Mouse (Mus musculus): Measurements from ENCODE around the gene Dnase2a. TPM values are rescaled to one million over a fixed set of nuclear protein-coding genes. Genes with fewer than 3 reads are reported as not detected.

Gene Dnase2a
- total and polyA plus RNA-seq, 3 experiments, result 10.9 to 17.5 (median 13.3) TPM

DNA sequence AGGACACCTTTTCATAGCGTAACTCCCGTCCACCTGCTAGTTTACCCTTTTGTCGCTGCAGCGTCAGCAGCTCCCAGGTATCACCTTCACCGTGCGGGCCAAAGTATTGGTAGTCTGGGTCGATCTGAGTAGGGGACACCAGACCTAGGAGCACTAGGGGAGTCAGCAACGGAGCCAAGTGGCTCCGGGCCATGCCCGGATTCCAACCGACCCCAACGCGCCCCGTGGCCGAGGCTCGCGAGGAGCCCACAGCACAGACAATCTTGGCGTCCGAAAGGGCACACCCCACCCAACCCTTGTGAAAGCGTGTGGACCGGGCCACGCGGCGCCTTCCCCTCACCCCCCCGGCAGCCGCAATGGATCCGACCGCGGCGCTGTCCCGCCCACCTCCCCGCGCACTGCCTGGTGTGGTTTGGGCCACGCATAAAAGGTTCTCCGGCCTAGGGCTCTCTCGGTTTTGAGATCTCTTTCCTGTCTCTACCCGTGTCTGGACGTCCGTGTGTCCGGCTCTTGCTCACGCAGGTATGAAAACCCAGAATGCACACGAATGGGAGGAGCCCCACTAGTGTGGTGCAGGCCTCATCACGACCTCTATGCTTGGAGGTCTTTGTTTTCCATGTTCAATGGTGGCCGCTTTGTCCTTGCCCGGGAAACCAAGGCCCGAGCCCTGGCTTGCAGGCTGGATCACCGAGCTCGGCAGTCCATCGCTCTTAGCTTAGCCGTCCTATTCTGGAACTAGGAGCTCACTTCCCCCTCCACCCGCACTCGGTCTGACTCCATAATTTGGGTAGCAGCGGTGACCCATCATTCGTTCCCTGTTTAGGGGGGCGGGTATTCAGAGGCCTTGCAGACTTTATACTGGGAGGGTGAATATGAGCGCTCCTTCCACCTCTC, 61.1 kb downstream of the Dnase2a start, which contains the start of the genes Gm49661, Prdx2 and Rnaseh2a:
Gene Gm49661 (minus strand): TSS at position 193 of the 894 bp plus-strand sequence.
Gene Prdx2 (plus strand): TSS at position 347 of the 894 bp plus-strand sequence.
Gene Rnaseh2a (minus strand): TSS at position 527 of the 894 bp plus-strand sequence.
- peak; percentile 89 for DNase-seq

DNA sequence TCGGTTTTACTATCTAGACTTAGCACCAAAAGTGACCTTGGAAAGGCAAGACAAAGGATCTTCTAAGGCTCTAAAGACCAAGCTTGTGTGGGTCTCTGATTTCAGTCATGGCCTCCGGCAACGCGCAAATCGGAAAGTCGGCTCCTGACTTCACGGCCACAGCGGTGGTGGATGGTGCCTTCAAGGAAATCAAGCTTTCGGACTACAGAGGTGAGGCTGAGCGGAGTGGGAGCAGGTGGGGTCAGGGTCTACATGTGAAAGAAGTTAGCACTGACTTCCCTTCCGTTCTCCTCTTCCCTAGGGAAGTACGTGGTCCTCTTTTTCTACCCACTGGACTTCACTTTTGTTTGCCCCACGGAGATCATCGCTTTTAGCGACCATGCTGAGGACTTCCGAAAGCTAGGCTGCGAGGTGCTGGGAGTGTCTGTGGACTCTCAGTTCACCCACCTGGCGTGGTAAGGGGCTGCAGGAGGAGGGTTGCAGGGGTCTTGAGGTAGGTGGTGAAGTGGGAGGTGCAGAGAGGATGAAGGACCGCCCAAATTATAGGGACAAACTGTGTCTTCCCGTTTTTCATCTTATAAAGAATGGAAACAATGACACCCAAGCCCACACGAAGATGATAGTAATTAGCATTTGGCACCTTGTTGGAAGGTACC, 61.9 kb downstream of the Dnase2a start:
- no peak for DNase-seq

DNA sequence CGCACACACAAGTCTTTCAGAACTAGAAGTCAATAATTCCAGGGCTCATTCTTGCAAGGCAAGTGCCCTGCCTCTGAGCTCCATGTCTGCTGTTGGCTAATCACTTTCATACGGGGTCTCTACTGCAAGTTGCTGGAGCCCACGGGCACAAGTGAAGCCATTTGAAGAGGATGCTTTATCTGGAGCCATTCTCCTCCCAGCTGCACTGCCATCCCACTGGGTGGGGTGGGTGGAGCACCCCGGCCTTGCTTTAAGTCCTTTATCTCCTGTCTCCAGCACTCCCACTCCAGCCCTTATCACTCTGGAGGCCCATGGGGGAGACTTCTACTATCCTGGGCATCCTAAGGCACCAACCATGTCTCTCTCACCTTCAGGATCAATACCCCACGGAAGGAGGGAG, 62.6 kb downstream of the Dnase2a start:
- DNase-seq, result no peak

Small RNA genes within 50 kb of the gene (microRNA-seq; reads per million reads assigned to microRNA genes)
- gene Gm24197 (0 reads per million in 2 experiments), gene Mir7069 (4.8 to 6.6 reads per million in 2 experiments)

Other genes with a start within 250 kb of the Dnase2a start
Only the 30 nearest of the 33 such genes appear.
- 10 to 100 TPM; 78.4 to 80.7 TPM for gene Nacc1, start 220.7 kb upstream of the Dnase2a start, total RNA-seq (2021)
- gene Nacc1, start 220.7 kb upstream of the Dnase2a start, polyA plus RNA-seq (2012; rRNA removed), result 98.7 and 120 TPM in 2 replicates
- 1 to 10 TPM; 2.7 to 4.4 TPM for gene Lyl1, start 207.1 kb upstream of the Dnase2a start, total RNA-seq (2021)
- 8.2 and 10.9 TPM in 2 replicates for gene Lyl1, start 207.1 kb upstream of the Dnase2a start, polyA plus RNA-seq (2012; rRNA removed)
- gene G430095P16Rik, start 185.6 kb upstream of the Dnase2a start, total RNA-seq (2021), result under 1 TPM in 1 of 2 experiments, not detected in 1; 0.59 TPM
- gene G430095P16Rik, start 185.6 kb upstream of the Dnase2a start, polyA plus RNA-seq (2012; rRNA removed), result 0.26 and 0.76 TPM in 2 replicates
- 100 to 1,000 TPM in 1 of 2 experiments, 10 to 100 TPM in 1; 91.3 to 113 TPM for gene Nfix, start 108.2 kb upstream of the Dnase2a start, total RNA-seq (2021)
- gene Nfix, start 108.2 kb upstream of the Dnase2a start, polyA plus RNA-seq (2012; rRNA removed), result 47.0 and 59.9 TPM in 2 replicates
- 10 to 100 TPM; 11.5 to 12.2 TPM for gene Dand5, start 85.7 kb upstream of the Dnase2a start, total RNA-seq (2021)
- 5.1 and 7.0 TPM in 2 replicates for gene Dand5, start 85.7 kb upstream of the Dnase2a start, polyA plus RNA-seq (2012; rRNA removed)
- gene Gadd45gip1, start 77.0 kb upstream of the Dnase2a start, total RNA-seq (2021), result 10 to 100 TPM; 72.6 to 74.9 TPM
- 141 and 196 TPM in 2 replicates for gene Gadd45gip1, start 77.0 kb upstream of the Dnase2a start, polyA plus RNA-seq (2012; rRNA removed)
- gene Rad23a, start 67.9 kb upstream of the Dnase2a start, total RNA-seq (2021), result 100 to 1,000 TPM; 122 to 141 TPM
- gene Rad23a, start 67.9 kb upstream of the Dnase2a start, polyA plus RNA-seq (2012; rRNA removed), result 128 and 131 TPM in 2 replicates
- 100 to 1,000 TPM; 684 to 730 TPM for gene Calr, start 61.6 kb upstream of the Dnase2a start, total RNA-seq (2021)
- gene Calr, start 61.6 kb upstream of the Dnase2a start, polyA plus RNA-seq (2012; rRNA removed), result 88.2 and 91.2 TPM in 2 replicates
- gene Farsa, start 51.6 kb upstream of the Dnase2a start, total RNA-seq (2021), result 10 to 100 TPM; 61.6 to 69.3 TPM
- 45.3 and 51.4 TPM in 2 replicates for gene Farsa, start 51.6 kb upstream of the Dnase2a start, polyA plus RNA-seq (2012; rRNA removed)
- gene Syce2, start 36.4 kb upstream of the Dnase2a start, total RNA-seq (2021), result 1 to 10 TPM; 8.0 to 8.7 TPM
- gene Syce2, start 36.4 kb upstream of the Dnase2a start, polyA plus RNA-seq (2012; rRNA removed), result 0.80 and 2.1 TPM in 2 replicates
- 10 to 100 TPM; 50.1 to 59.0 TPM for gene Gcdh, start 14.6 kb upstream of the Dnase2a start, total RNA-seq (2021)
- gene Gcdh, start 14.6 kb upstream of the Dnase2a start, polyA plus RNA-seq (2012; rRNA removed), result 652 and 657 TPM in 2 replicates
- under 1 TPM; 0.17 to 0.23 TPM for gene Klf1, start 6.6 kb upstream of the Dnase2a start, total RNA-seq (2021)
- 0.41 and 0.61 TPM in 2 replicates for gene Klf1, start 6.6 kb upstream of the Dnase2a start, polyA plus RNA-seq (2012; rRNA removed)
- gene Mast1, start 28.8 kb downstream of the Dnase2a start, total RNA-seq (2021), result 1 to 10 TPM; 1.5 to 2.8 TPM
- 3.7 and 4.4 TPM in 2 replicates for gene Mast1, start 28.8 kb downstream of the Dnase2a start, polyA plus RNA-seq (2012; rRNA removed)
- not detected for gene Rtbdn, start 38.4 kb downstream of the Dnase2a start, total RNA-seq (2021)
- gene Rtbdn, start 38.4 kb downstream of the Dnase2a start, polyA plus RNA-seq (2012; rRNA removed), result 0.25 and 0.34 TPM in 2 replicates
- gene Gm49661, start 60.9 kb downstream of the Dnase2a start, total RNA-seq (2021), result 1 to 10 TPM; 2.1 to 2.4 TPM
- 2.1 TPM in 1 of 2 replicates, not detected in the other for gene Gm49661, start 60.9 kb downstream of the Dnase2a start, polyA plus RNA-seq (2012; rRNA removed)
- gene Prdx2, start 61.0 kb downstream of the Dnase2a start, total RNA-seq (2021), result 100 to 1,000 TPM; 671 to 700 TPM
- 181 and 240 TPM in 2 replicates for gene Prdx2, start 61.0 kb downstream of the Dnase2a start, polyA plus RNA-seq (2012; rRNA removed)
- 100 to 1,000 TPM in 1 of 2 experiments, 10 to 100 TPM in 1; 87.7 to 112 TPM for gene Rnaseh2a, start 61.2 kb downstream of the Dnase2a start, total RNA-seq (2021)
- gene Rnaseh2a, start 61.2 kb downstream of the Dnase2a start, polyA plus RNA-seq (2012; rRNA removed), result 61.7 and 76.6 TPM in 2 replicates
- 10 to 100 TPM; 37.0 to 90.7 TPM for gene Junb, start 70.2 kb downstream of the Dnase2a start, total RNA-seq (2021)
- 78.9 and 91.4 TPM in 2 replicates for gene Junb, start 70.2 kb downstream of the Dnase2a start, polyA plus RNA-seq (2012; rRNA removed)
- 1 to 10 TPM; 6.1 to 6.2 TPM for gene Hook2, start 82.0 kb downstream of the Dnase2a start, total RNA-seq (2021)
- gene Hook2, start 82.0 kb downstream of the Dnase2a start, polyA plus RNA-seq (2012; rRNA removed), result 6.5 and 6.7 TPM in 2 replicates
- not detected for gene Best2, start 106.0 kb downstream of the Dnase2a start, total RNA-seq (2021)
- gene Best2, start 106.0 kb downstream of the Dnase2a start, polyA plus RNA-seq (2012; rRNA removed), result 0.18 TPM in 1 of 2 replicates, not detected in the other
- gene Asna1, start 116.7 kb downstream of the Dnase2a start, total RNA-seq (2021), result 100 to 1,000 TPM; 106 TPM
- 89.4 and 104 TPM in 2 replicates for gene Asna1, start 116.7 kb downstream of the Dnase2a start, polyA plus RNA-seq (2012; rRNA removed)
- 100 to 1,000 TPM; 160 to 184 TPM for gene Trir, start 118.3 kb downstream of the Dnase2a start, total RNA-seq (2021)
- 64.2 and 67.6 TPM in 2 replicates for gene Trir, start 118.3 kb downstream of the Dnase2a start, polyA plus RNA-seq (2012; rRNA removed)
- 100 to 1,000 TPM in 1 of 2 experiments, 10 to 100 TPM in 1; 68.3 to 101 TPM for gene Tnpo2, start 128.4 kb downstream of the Dnase2a start, total RNA-seq (2021)
- gene Tnpo2, start 128.4 kb downstream of the Dnase2a start, polyA plus RNA-seq (2012; rRNA removed), result 44.7 and 54.1 TPM in 2 replicates
- gene Fbxw9, start 151.5 kb downstream of the Dnase2a start, total RNA-seq (2021), result 10 to 100 TPM; 12.3 to 13.5 TPM
- gene Fbxw9, start 151.5 kb downstream of the Dnase2a start, polyA plus RNA-seq (2012; rRNA removed), result 55.8 and 56.2 TPM in 2 replicates
- gene Gm5741, start 159.4 kb downstream of the Dnase2a start, total RNA-seq (2021), result not detected
- gene Gm5741, start 159.4 kb downstream of the Dnase2a start, polyA plus RNA-seq (2012; rRNA removed), result not detected in 2 replicates
- gene Dhps, start 163.2 kb downstream of the Dnase2a start, total RNA-seq (2021), result 10 to 100 TPM; 26.0 to 28.3 TPM
- 68.6 and 69.6 TPM in 2 replicates for gene Dhps, start 163.2 kb downstream of the Dnase2a start, polyA plus RNA-seq (2012; rRNA removed)
- 10 to 100 TPM; 77.5 to 90.1 TPM for gene Wdr83os, start 172.2 kb downstream of the Dnase2a start, total RNA-seq (2021)
- gene Wdr83os, start 172.2 kb downstream of the Dnase2a start, polyA plus RNA-seq (2012; rRNA removed), result 104 and 142 TPM in 2 replicates
- gene Wdr83, start 172.7 kb downstream of the Dnase2a start, total RNA-seq (2021), result 10 to 100 TPM; 17.4 to 24.9 TPM
- gene Wdr83, start 172.7 kb downstream of the Dnase2a start, polyA plus RNA-seq (2012; rRNA removed), result 15.3 and 17.4 TPM in 2 replicates
- 10 to 100 TPM; 34.0 to 52.7 TPM for gene Man2b1, start 174.7 kb downstream of the Dnase2a start, total RNA-seq (2021)
- gene Man2b1, start 174.7 kb downstream of the Dnase2a start, polyA plus RNA-seq (2012; rRNA removed), result 36.1 and 46.0 TPM in 2 replicates
- 1 to 10 TPM; 1.6 to 2.0 TPM for gene Zfp791, start 214.5 kb downstream of the Dnase2a start, total RNA-seq (2021)
- 0.08 and 0.25 TPM in 2 replicates for gene Zfp791, start 214.5 kb downstream of the Dnase2a start, polyA plus RNA-seq (2012; rRNA removed)